Mouse (Mus musculus) forebrain, embryonic 12.5 days (tissue): ENCODE data around the gene Cpne4. TPM values are rescaled to one million over a fixed set of nuclear protein-coding genes. Genes with fewer than 3 reads are reported as not detected.

ENCODE experiments used
- ATAC-seq: fragments of 200-750 bp; cut with Nextera tagmentation; 2 replicates; pipeline ENCODE4 v1.8.0; 2017; ENCODE audit warnings: moderate TSS enrichment; ENCODE audit not compliant: low FRiP score
- H3K27ac ChIP-seq: fragments of 300-500 bp; sonication (generic); 2 replicates; pipeline ENCODE4 v1.5.1; 2016; ENCODE audit warnings: mild to moderate bottlenecking
- H3K27me3 ChIP-seq: fragments of 300-500 bp; sonication (generic); 2 replicates; pipeline ENCODE4 v1.6.1; 2016; ENCODE audit warnings: mild to moderate bottlenecking
- H3K36me3 ChIP-seq: fragments of 300-500 bp; sonication (generic); replicated peaks from 2 replicates; pipeline ENCODE4 v1.6.1; 2016; ENCODE audit warnings: mild to moderate bottlenecking
- H3K4me1 ChIP-seq: fragments of 300-500 bp; sonication (generic); 2 replicates; pipeline ENCODE4 v1.6.1; 2016
- H3K4me2 ChIP-seq: fragments of 300-500 bp; sonication (generic); 2 replicates; pipeline ENCODE4 v1.6.1; 2016; ENCODE audit warnings: mild to moderate bottlenecking, moderate library complexity
- H3K4me3 ChIP-seq: fragments of 300-500 bp; sonication (generic); replicated peaks from 2 replicates; pipeline ENCODE4 v1.5.1; 2016; ENCODE audit warnings: mild to moderate bottlenecking
- H3K9ac ChIP-seq: fragments of 300-500 bp; sonication (generic); 2 replicates; pipeline ENCODE4 v1.6.1; 2016; ENCODE audit warnings: mild to moderate bottlenecking
- H3K9me3 ChIP-seq: fragments of 300-500 bp; sonication (generic); 2 replicates; pipeline ENCODE4 v1.6.1; 2016
- WGBS: fragments of 180-500 bp; shearing (Covaris S2); methylation state at CpG from one replicate; pipeline ENCODE4 v1.1.7; 2016; 5-methylcytosine and 5-hydroxymethylcytosine counted together
- polyA plus RNA-seq: library from polyadenylated mRNA; unstranded; fragments of >200 nt; fragmentation: Nextera tagmentation; extraction: Ambion mirVana; gene quantifications from 2 replicates; pipeline ENCODE4 v1.2.1, GENCODE M21; 2016

Gene Cpne4
- polyA plus RNA-seq, 1 experiment from 2014 or later: 1.1 TPM

GRCm38 (mm10) chr9:104832934-104833539 is 286.0 kb downstream of the Cpne4 start:
- 93% methylated on average over 5 of the region's 5 CpGs for WGBS

GRCm38 (mm10) chr9:104837931-104838330 is 290.8 kb downstream of the Cpne4 start:
- Histone ChIP-seq H3K4me3 (no peak overlapping the region), H3K9me3 (no peaks in the 10 kb centered on the region), H3K27ac (no peak overlapping the region), H3K9ac (no peak overlapping the region), H3K27me3 (no peaks in the 10 kb centered on the region), H3K36me3 (no peaks in the 10 kb centered on the region), H3K4me1 (no peaks in the 10 kb centered on the region; the same call in 1 of the 2 replicates), H3K4me2 (no peak overlapping the region)
- ATAC-seq: no peak
- 18% methylated on average over 1 of the region's 1 CpGs for WGBS

More at GRCm38 (mm10) chr9:104832934-104833539, 286.0 kb downstream of the Cpne4 start:
- H3K27ac ChIP-seq: no peak overlapping the region
- H3K36me3 ChIP-seq: no peaks in the 10 kb centered on the region
- H3K4me1 ChIP-seq: no peaks in the 10 kb centered on the region; the same call in 1 of the 2 replicates
- H3K9ac ChIP-seq: no peak overlapping the region
- no peak for ATAC-seq
- H3K4me2 ChIP-seq: no peak overlapping the region
- no peaks in the 10 kb centered on the region for H3K9me3 ChIP-seq
- H3K4me3 ChIP-seq: no peak overlapping the region
- H3K27me3 ChIP-seq: no peaks in the 10 kb centered on the region

DNA sequence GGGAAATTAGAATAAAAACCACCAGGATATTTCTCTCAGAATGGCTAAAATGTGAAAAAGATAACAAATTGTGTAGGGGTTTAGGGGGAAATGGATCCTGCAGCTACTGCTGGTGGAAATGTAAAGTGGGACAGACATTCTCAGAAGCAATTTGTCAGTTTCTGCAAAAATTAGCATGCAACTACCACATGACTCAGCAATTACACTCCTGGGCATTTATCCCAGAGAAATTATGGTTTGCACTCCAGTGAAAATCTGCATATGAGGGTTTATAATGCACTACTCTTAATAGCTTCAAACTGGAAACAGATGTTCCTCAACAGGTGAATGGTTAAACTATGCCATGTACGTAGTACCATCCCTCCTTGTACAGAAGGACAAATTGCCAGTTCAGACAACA is 294.2 kb downstream of the Cpne4 start:
- WGBS: 78% methylated on average over 1 of the region's 1 CpGs
- H3K4me2 ChIP-seq: no peak overlapping the region
- no peaks in the 10 kb centered on the region for H3K9me3 ChIP-seq
- no peak overlapping the region for H3K27ac ChIP-seq
- H3K4me3 ChIP-seq: no peak overlapping the region
- H3K4me1 ChIP-seq: no peaks in the 10 kb centered on the region; the same call in 1 of the 2 replicates
- ATAC-seq: no peak
- no peaks in the 10 kb centered on the region for H3K27me3 ChIP-seq
- no peaks in the 10 kb centered on the region for H3K36me3 ChIP-seq
- H3K9ac ChIP-seq: no peak overlapping the region

GRCm38 (mm10) chr9:104845226-104845930 is 298.3 kb downstream of the Cpne4 start:
- H3K9me3 ChIP-seq: no peaks in the 10 kb centered on the region
- no peak overlapping the region for H3K4me3 ChIP-seq
- H3K9ac ChIP-seq: no peak overlapping the region
- no peak overlapping the region for H3K4me2 ChIP-seq
- WGBS: 75% methylated on average over 2 of the region's 2 CpGs
- H3K27me3 ChIP-seq: no peaks in the 10 kb centered on the region
- H3K27ac ChIP-seq: no peak overlapping the region
- no peak for ATAC-seq
- H3K4me1 ChIP-seq: no peaks in the 10 kb centered on the region
- H3K36me3 ChIP-seq: no peaks in the 10 kb centered on the region

DNA sequence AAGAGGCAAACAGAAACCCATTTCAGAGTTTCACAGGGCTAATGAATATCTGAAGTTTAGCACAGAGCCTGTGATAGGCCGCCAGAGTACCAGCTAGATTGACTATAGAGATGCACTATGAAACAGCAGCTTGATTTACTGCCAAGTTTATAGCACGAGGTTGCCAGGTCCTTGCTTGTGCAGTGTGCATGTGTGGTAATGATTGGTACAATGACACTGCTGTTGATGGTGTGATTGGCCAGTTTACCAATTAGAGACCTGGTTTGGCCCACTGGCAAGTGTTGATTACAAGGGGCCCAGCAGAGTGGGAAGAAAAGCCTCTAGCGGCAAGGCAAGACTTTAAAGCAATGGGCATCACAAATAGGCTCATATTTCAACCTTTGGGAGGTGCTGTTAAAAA is 306.6 kb downstream of the Cpne4 start:
- ATAC-seq: peak; percentile 79; the same call in 1 of the 2 replicates
- no peaks in the 10 kb centered on the region for H3K36me3 ChIP-seq
- H3K4me3 ChIP-seq: no peak overlapping the region
- 62% methylated on average over 3 of the region's 3 CpGs for WGBS
- no peaks in the 10 kb centered on the region for H3K9me3 ChIP-seq
- H3K4me2 ChIP-seq: no peak overlapping the region
- no peak overlapping the region for H3K9ac ChIP-seq
- H3K4me1 ChIP-seq: no peaks in the 10 kb centered on the region
- no peak overlapping the region for H3K27ac ChIP-seq
- H3K27me3 ChIP-seq: no peaks in the 10 kb centered on the region

DNA sequence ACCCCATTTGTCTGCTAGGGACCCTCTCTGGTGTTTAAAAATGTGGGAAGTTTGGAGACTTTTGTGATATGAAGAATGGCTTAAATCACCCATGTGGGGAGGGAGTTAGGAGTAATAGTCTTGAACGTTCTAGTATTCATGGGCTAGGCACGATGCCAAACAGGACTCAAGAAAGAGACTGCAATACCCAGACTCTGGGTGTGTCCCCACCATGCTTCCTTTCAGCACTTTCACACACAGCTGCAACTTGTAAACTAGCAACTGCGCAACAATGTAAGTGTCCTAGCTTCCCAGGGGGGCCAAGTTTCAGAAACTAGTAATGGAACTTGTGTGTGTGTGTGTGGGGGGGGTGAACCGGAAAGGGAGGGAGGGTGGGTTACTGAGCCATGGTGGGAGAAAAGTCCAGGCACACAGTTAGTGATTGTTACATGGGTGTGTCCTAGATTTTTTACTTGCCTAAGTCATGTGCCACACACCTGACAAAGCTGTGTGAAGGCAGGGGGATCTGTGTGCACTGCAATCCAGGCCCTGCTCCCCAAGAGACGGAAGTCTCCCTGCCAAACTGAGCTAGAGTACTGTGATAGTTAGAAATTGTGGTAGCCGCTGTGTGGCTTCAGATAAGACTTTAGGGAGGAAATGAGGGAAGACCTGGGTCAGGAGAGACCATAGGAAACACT is 307.3 kb downstream of the Cpne4 start:
- ATAC-seq: peak; percentile 55; the same call in 1 of the 2 replicates
- Histone ChIP-seq H3K4me2 (no peak overlapping the region), H3K36me3 (no peaks in the 10 kb centered on the region), H3K27me3 (no peaks in the 10 kb centered on the region), H3K9ac (no peak overlapping the region), H3K4me1 (no peaks in the 10 kb centered on the region), H3K27ac (peak overlapping the region; percentile 50), H3K9me3 (no peaks in the 10 kb centered on the region), H3K4me3 (no peak overlapping the region)
- WGBS: 71% methylated on average over 6 of the region's 6 CpGs

GRCm38 (mm10) chr9:104865830-104866229 is 318.7 kb downstream of the Cpne4 start:
- H3K27ac ChIP-seq: no peak overlapping the region
- H3K4me2 ChIP-seq: no peak overlapping the region
- no peaks in the 10 kb centered on the region for H3K4me1 ChIP-seq
- 79% methylated on average over 1 of the region's 1 CpGs for WGBS
- no peak overlapping the region for H3K9ac ChIP-seq
- H3K27me3 ChIP-seq: no peaks in the 10 kb centered on the region
- no peaks in the 10 kb centered on the region for H3K9me3 ChIP-seq
- no peak for ATAC-seq
- no peaks in the 10 kb centered on the region for H3K36me3 ChIP-seq
- no peak overlapping the region for H3K4me3 ChIP-seq

DNA sequence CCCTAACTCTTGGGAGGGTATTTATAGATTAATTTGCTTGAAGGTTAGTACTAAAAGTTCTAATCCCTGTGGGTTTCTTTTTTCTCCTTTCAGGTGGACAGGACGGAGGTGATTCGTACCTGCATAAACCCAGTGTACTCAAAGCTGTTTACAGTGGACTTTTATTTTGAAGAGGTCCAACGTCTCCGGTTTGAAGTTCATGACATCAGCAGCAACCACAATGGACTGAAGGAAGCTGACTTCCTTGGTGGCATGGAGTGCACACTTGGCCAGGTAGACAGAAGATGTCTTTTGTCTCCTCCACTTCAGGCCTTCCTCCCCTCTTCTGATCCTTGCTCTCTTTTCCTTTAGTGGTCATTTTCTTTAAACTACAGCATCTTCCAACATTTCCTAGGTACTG is 325.5 kb downstream of the Cpne4 start:
- H3K4me2 ChIP-seq: no peak overlapping the region
- H3K4me3 ChIP-seq: no peak overlapping the region
- ATAC-seq: no peak
- H3K9me3 ChIP-seq: no peaks in the 10 kb centered on the region
- H3K4me1 ChIP-seq: no peaks in the 10 kb centered on the region
- no peak overlapping the region for H3K9ac ChIP-seq
- H3K36me3 ChIP-seq: no peaks in the 10 kb centered on the region
- 87% methylated on average over 4 of the region's 4 CpGs for WGBS
- H3K27ac ChIP-seq: no peak overlapping the region
- no peaks in the 10 kb centered on the region for H3K27me3 ChIP-seq

DNA sequence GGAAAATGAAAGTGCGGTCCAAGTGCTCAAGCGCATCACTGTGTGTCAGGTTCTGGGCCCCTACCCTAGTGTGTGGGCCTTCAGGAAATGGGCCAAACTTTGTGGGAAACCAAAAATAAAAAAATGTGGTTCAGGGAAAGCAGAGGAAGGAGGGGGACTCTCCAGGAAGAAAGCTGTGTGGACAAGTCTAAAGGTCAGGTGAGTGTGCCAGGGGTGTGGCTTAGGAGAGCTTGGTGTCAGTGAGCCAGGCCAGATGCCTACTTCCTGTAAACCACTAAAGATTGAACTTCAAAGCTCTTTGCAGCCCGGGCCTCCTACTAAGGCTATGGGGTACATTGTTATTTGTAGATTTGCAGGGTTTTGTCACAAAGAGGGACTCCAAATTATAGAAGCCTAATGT is 327.1 kb downstream of the Cpne4 start:
- no peak overlapping the region for H3K9ac ChIP-seq
- H3K4me3 ChIP-seq: no peak overlapping the region
- no peak overlapping the region for H3K27ac ChIP-seq
- ATAC-seq: no peak
- no peaks in the 10 kb centered on the region for H3K4me1 ChIP-seq
- H3K4me2 ChIP-seq: no peak overlapping the region
- no peaks in the 10 kb centered on the region for H3K27me3 ChIP-seq
- H3K9me3 ChIP-seq: no peaks in the 10 kb centered on the region
- H3K36me3 ChIP-seq: no peaks in the 10 kb centered on the region
- 81% methylated on average over 3 of the region's 3 CpGs for WGBS

DNA sequence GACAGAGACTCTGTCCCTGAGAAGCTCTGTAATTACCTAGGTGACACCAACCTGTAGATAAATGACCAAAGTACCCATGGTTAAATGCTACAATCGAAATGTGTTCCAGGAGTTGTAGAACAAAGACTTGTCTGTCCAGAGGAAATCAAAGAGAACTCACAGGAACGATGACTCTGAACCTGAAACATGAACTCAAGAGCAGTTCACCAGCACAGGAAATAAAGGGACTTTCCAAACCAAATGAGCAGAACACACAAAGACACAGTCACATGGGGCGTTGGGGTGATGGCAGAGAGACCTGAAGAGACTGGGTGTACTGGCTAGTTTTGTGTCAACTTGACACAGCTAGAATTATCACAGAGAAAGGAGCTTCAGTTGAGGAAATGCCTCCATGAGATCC is 329.9 kb downstream of the Cpne4 start:
- Histone ChIP-seq H3K36me3 (no peaks in the 10 kb centered on the region), H3K27me3 (no peaks in the 10 kb centered on the region), H3K4me1 (no peaks in the 10 kb centered on the region), H3K27ac (no peak overlapping the region), H3K4me2 (no peak overlapping the region), H3K9me3 (no peaks in the 10 kb centered on the region), H3K9ac (no peak overlapping the region), H3K4me3 (no peak overlapping the region)
- 78% methylated on average over 3 of the region's 3 CpGs for WGBS
- ATAC-seq: no peak

DNA sequence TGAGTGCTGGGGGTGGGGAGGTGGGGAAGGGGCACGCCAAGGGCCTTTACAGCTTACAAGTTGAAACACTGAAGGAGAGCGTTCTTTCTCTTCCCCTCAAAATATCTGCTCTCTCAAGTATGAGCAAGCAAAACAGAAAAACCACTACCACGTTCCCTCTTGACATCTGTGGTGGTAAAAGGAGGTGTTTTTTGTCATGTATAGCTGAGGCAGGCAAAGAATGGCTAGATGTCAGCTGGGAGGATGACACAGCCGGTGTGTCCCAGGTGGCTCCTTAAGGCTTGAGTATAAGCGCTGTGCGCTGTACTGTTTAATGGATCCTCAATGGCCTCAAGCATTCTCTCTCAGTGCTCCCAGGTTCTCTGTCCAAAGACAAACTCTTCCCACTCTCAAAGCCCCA is 331.5 kb downstream of the Cpne4 start:
- Histone ChIP-seq H3K4me3 (no peak overlapping the region), H3K9ac (no peak overlapping the region), H3K27me3 (no peaks in the 10 kb centered on the region), H3K4me1 (no peaks in the 10 kb centered on the region), H3K9me3 (no peaks in the 10 kb centered on the region), H3K27ac (no peak overlapping the region), H3K4me2 (no peak overlapping the region), H3K36me3 (no peaks in the 10 kb centered on the region)
- ATAC-seq: no peak
- 91% methylated on average over 6 of the region's 6 CpGs for whole genome bisulfite sequencing

DNA sequence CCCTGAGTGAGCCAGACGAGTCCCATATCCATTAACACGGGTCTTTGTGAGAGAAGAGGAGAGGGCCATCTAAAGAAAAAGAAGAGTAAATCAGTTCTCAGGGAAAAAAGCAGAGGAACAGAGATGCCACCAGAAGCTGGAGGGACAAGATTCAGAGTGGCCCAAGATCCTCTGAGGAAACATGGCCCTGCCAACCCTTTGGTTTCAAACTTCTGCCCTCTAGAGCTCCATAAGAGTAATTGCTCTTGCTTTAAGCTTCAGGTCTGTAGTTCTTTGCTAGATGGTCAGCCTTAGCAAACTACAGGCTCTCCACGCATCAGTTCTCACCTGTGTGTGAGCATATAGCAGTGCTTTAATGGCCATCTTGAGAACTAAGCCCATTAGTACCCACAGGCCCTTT is 343.4 kb downstream of the Cpne4 start:
- ATAC-seq: no peak
- no peak overlapping the region for H3K4me2 ChIP-seq
- 87% methylated on average over 3 of the region's 3 CpGs for WGBS
- no peak overlapping the region for H3K9ac ChIP-seq
- no peaks in the 10 kb centered on the region for H3K9me3 ChIP-seq
- no peaks in the 10 kb centered on the region for H3K36me3 ChIP-seq
- H3K4me1 ChIP-seq: no peaks in the 10 kb centered on the region
- no peak overlapping the region for H3K4me3 ChIP-seq
- H3K27me3 ChIP-seq: no peaks in the 10 kb centered on the region
- H3K27ac ChIP-seq: no peak overlapping the region
